Mouse (Mus musculus): ENCODE data around the gene Satb2. TPM values are rescaled to one million over a fixed set of nuclear protein-coding genes. Genes with fewer than 3 reads are reported as not detected.

The Satb2 gene
- polyA plus RNA-seq, 1 experiment from 2014 or later, result 1.2 TPM

- DNase-seq (ENCODE audit: low spot score, missing footprints) (no peak), ATAC-seq (ENCODE audit: low FRiP score) (peak; percentile 77; the same call in 1 of the 2 replicates)
- H3K9ac ChIP-seq (ENCODE audit: low read length), result no peak overlapping the region
- 19% methylated on average over 10 of the region's 10 CpGs for WGBS
- H3K4me1 ChIP-seq (ENCODE audit: control insufficient read depth, insufficient read depth, low read length), result peaks cover 6% of the 10 kb centered on the region
- H3K4me3 ChIP-seq (ENCODE audit: low read depth, low read length), result no peak overlapping the region
- H3K27me3 ChIP-seq (ENCODE audit: control insufficient read depth, insufficient read depth, low read length), result no peaks in the 10 kb centered on the region
- H3K27ac ChIP-seq (ENCODE audit: low read depth, low read length), result no peak overlapping the region
- no peaks in the 10 kb centered on the region for H3K9me3 ChIP-seq (ENCODE audit: control insufficient read depth, low read length)
- peak overlapping the region; percentile 2; the same call in 1 of the 2 replicates for H3K4me2 ChIP-seq
- H3K36me3 ChIP-seq (ENCODE audit: control insufficient read depth, insufficient read depth, low read length), result no peaks in the 10 kb centered on the region
Observed at GRCm38 (mm10) chr1:56844551-56845330, 133.7 kb downstream of the Satb2 start.

GRCm38 (mm10) chr1:56838901-56839300 lies 139.5 kb downstream of the Satb2 start:
- WGBS, result 76% methylated on average over 1 of the region's 1 CpGs
- H3K4me3 ChIP-seq (ENCODE audit: low read depth, low read length), result no peak overlapping the region
- no peaks in the 10 kb centered on the region for H3K27me3 ChIP-seq (ENCODE audit: control insufficient read depth, insufficient read depth, low read length)
- no peak overlapping the region for H3K9ac ChIP-seq (ENCODE audit: low read length)
- peaks cover 17% of the 10 kb centered on the region for H3K4me1 ChIP-seq (ENCODE audit: control insufficient read depth, insufficient read depth, low read length)
- H3K9me3 ChIP-seq (ENCODE audit: control insufficient read depth, low read length), result no peaks in the 10 kb centered on the region
- H3K27ac ChIP-seq (ENCODE audit: low read depth, low read length), result no peak overlapping the region
- ATAC-seq (ENCODE audit: low FRiP score) (no peak), DNase-seq (ENCODE audit: low spot score, missing footprints) (no peak)
- H3K36me3 ChIP-seq (ENCODE audit: control insufficient read depth, insufficient read depth, low read length), result no peaks in the 10 kb centered on the region
- no peak overlapping the region for H3K4me2 ChIP-seq

GRCm38 (mm10) chr1:56833984-56834900 lies 144.2 kb downstream of the Satb2 start:
- Histone ChIP-seq H3K27ac (ENCODE audit: low read depth, low read length) (peak overlapping the region; percentile 70), H3K4me2 (no peak overlapping the region), H3K9ac (ENCODE audit: low read length) (no peak overlapping the region), H3K36me3 (ENCODE audit: control insufficient read depth, insufficient read depth, low read length) (no peaks in the 10 kb centered on the region), H3K9me3 (ENCODE audit: control insufficient read depth, low read length) (no peaks in the 10 kb centered on the region), H3K4me1 (ENCODE audit: control insufficient read depth, insufficient read depth, low read length) (peaks cover 26% of the 10 kb centered on the region), H3K4me3 (ENCODE audit: low read depth, low read length) (no peak overlapping the region), H3K27me3 (ENCODE audit: control insufficient read depth, insufficient read depth, low read length) (no peaks in the 10 kb centered on the region)
- ATAC-seq (ENCODE audit: low FRiP score) (peak; percentile 31), DNase-seq (ENCODE audit: low spot score, missing footprints) (peak; percentile 90)
- WGBS, result 71% methylated on average over 6 of the region's 6 CpGs

- Histone ChIP-seq H3K9me3 (ENCODE audit: control insufficient read depth, low read length) (no peaks in the 10 kb centered on the region), H3K27me3 (ENCODE audit: control insufficient read depth, insufficient read depth, low read length) (no peaks in the 10 kb centered on the region), H3K4me3 (ENCODE audit: low read depth, low read length) (no peak overlapping the region), H3K36me3 (ENCODE audit: control insufficient read depth, insufficient read depth, low read length) (no peaks in the 10 kb centered on the region), H3K4me1 (ENCODE audit: control insufficient read depth, insufficient read depth, low read length) (peaks cover 26% of the 10 kb centered on the region), H3K9ac (ENCODE audit: low read length) (peak overlapping the region; percentile 14; the same call in 1 of the 2 replicates), H3K27ac (ENCODE audit: low read depth, low read length) (peak overlapping the region; percentile 70), H3K4me2 (peak overlapping the region; percentile 23; the same call in 1 of the 2 replicates)
- ATAC-seq (ENCODE audit: low FRiP score), result peak; percentile 92
- WGBS, result 5% methylated on average over 6 of the region's 6 CpGs
- DNase-seq (ENCODE audit: low spot score, missing footprints), result peak; percentile 93
Observed at GRCm38 (mm10) chr1:56833307-56833706, 145.1 kb downstream of the Satb2 start.

- peak; percentile 87 for DNase-seq (ENCODE audit: low spot score, missing footprints)
- no peaks in the 10 kb centered on the region for H3K9me3 ChIP-seq (ENCODE audit: control insufficient read depth, low read length)
- no peaks in the 10 kb centered on the region for H3K27me3 ChIP-seq (ENCODE audit: control insufficient read depth, insufficient read depth, low read length)
- H3K4me3 ChIP-seq (ENCODE audit: low read depth, low read length), result no peak overlapping the region
- H3K27ac ChIP-seq (ENCODE audit: low read depth, low read length), result peak overlapping the region; percentile 70
- H3K4me1 ChIP-seq (ENCODE audit: control insufficient read depth, insufficient read depth, low read length), result peaks cover 26% of the 10 kb centered on the region
- no peaks in the 10 kb centered on the region for H3K36me3 ChIP-seq (ENCODE audit: control insufficient read depth, insufficient read depth, low read length)
- H3K9ac ChIP-seq (ENCODE audit: low read length), result no peak overlapping the region
- ATAC-seq (ENCODE audit: low FRiP score), result peak; percentile 15; the same call in 1 of the 2 replicates
- peak overlapping the region; percentile 23; the same call in 1 of the 2 replicates for H3K4me2 ChIP-seq
- WGBS, result 74% methylated on average over 8 of the region's 8 CpGs
Observed at GRCm38 (mm10) chr1:56832738-56833137, 145.7 kb downstream of the Satb2 start.

- ATAC-seq (ENCODE audit: low FRiP score) (no peak), DNase-seq (ENCODE audit: low spot score, missing footprints) (no peak)
- Histone ChIP-seq H3K4me3 (ENCODE audit: low read depth, low read length) (no peak overlapping the region), H3K4me1 (ENCODE audit: control insufficient read depth, insufficient read depth, low read length) (no peaks in the 10 kb centered on the region), H3K27me3 (ENCODE audit: control insufficient read depth, insufficient read depth, low read length) (no peaks in the 10 kb centered on the region), H3K9me3 (ENCODE audit: control insufficient read depth, low read length) (no peaks in the 10 kb centered on the region), H3K36me3 (ENCODE audit: control insufficient read depth, insufficient read depth, low read length) (no peaks in the 10 kb centered on the region), H3K9ac (ENCODE audit: low read length) (no peak overlapping the region), H3K27ac (ENCODE audit: low read depth, low read length) (no peak overlapping the region), H3K4me2 (no peak overlapping the region)
- WGBS, result 87% methylated on average over 5 of the region's 5 CpGs
Observed at GRCm38 (mm10) chr1:56822735-56823134, 155.7 kb downstream of the Satb2 start.

GRCm38 (mm10) chr1:56822025-56822424 lies 156.4 kb downstream of the Satb2 start:
- DNase-seq (ENCODE audit: low spot score, missing footprints), result no peak
- H3K4me2 ChIP-seq, result no peak overlapping the region
- H3K27ac ChIP-seq (ENCODE audit: low read depth, low read length), result no peak overlapping the region
- H3K4me3 ChIP-seq (ENCODE audit: low read depth, low read length), result no peak overlapping the region
- H3K36me3 ChIP-seq (ENCODE audit: control insufficient read depth, insufficient read depth, low read length), result no peaks in the 10 kb centered on the region
- H3K27me3 ChIP-seq (ENCODE audit: control insufficient read depth, insufficient read depth, low read length), result no peaks in the 10 kb centered on the region
- no peak overlapping the region for H3K9ac ChIP-seq (ENCODE audit: low read length)
- no peaks in the 10 kb centered on the region for H3K9me3 ChIP-seq (ENCODE audit: control insufficient read depth, low read length)
- no peaks in the 10 kb centered on the region for H3K4me1 ChIP-seq (ENCODE audit: control insufficient read depth, insufficient read depth, low read length)
- WGBS, result 94% methylated on average over 3 of the region's 3 CpGs
- ATAC-seq (ENCODE audit: low FRiP score), result no peak

- no peak overlapping the region for H3K4me2 ChIP-seq
- H3K9ac ChIP-seq (ENCODE audit: low read length), result no peak overlapping the region
- H3K9me3 ChIP-seq (ENCODE audit: control insufficient read depth, low read length), result no peaks in the 10 kb centered on the region
- ATAC-seq (ENCODE audit: low FRiP score) (no peak), DNase-seq (ENCODE audit: low spot score, missing footprints) (no peak)
- H3K36me3 ChIP-seq (ENCODE audit: control insufficient read depth, insufficient read depth, low read length), result no peaks in the 10 kb centered on the region
- no peak overlapping the region for H3K4me3 ChIP-seq (ENCODE audit: low read depth, low read length)
- no peaks in the 10 kb centered on the region for H3K4me1 ChIP-seq (ENCODE audit: control insufficient read depth, insufficient read depth, low read length)
- H3K27ac ChIP-seq (ENCODE audit: low read depth, low read length), result no peak overlapping the region
- H3K27me3 ChIP-seq (ENCODE audit: control insufficient read depth, insufficient read depth, low read length), result no peaks in the 10 kb centered on the region
Observed at GRCm38 (mm10) chr1:56813506-56813905, 164.9 kb downstream of the Satb2 start.

GRCm38 (mm10) chr1:56812961-56813360 lies 165.5 kb downstream of the Satb2 start:
- H3K4me3 ChIP-seq (ENCODE audit: low read depth, low read length), result no peak overlapping the region
- no peak for ATAC-seq (ENCODE audit: low FRiP score)
- no peak overlapping the region for H3K9ac ChIP-seq (ENCODE audit: low read length)
- no peaks in the 10 kb centered on the region for H3K36me3 ChIP-seq (ENCODE audit: control insufficient read depth, insufficient read depth, low read length)
- no peaks in the 10 kb centered on the region for H3K9me3 ChIP-seq (ENCODE audit: control insufficient read depth, low read length)
- H3K4me1 ChIP-seq (ENCODE audit: control insufficient read depth, insufficient read depth, low read length), result no peaks in the 10 kb centered on the region
- DNase-seq (ENCODE audit: low spot score, missing footprints), result peak; percentile 17
- WGBS, result 90% methylated on average over 4 of the region's 4 CpGs
- no peak overlapping the region for H3K27ac ChIP-seq (ENCODE audit: low read depth, low read length)
- H3K4me2 ChIP-seq, result no peak overlapping the region
- no peaks in the 10 kb centered on the region for H3K27me3 ChIP-seq (ENCODE audit: control insufficient read depth, insufficient read depth, low read length)

Data from midbrain, embryonic 11.5 days (tissue).